Mouse (Mus musculus) fibroblast of lung, adult 2 months (primary cell): Measurements from ENCODE around the gene Polr3g.
"Not testable (repeated sequence)": the region's sequence is repeated elsewhere in the genome, so short reads cannot be mapped to it uniquely, and the experiment has no call there.

Experiments
- DNase-seq: peaks from one replicate; pipeline ENCODE4 v3.0.0-alpha.2; 2011; ENCODE audit warnings: low read depth

The Polr3g gene

GRCm38 (mm10) chr13:81629395-81629794 is 81.4 kb downstream of the Polr3g start:
- no peak for DNase-seq

- DNase-seq = no peak
Observed at GRCm38 (mm10) chr13:81628631-81629190, 82.1 kb downstream of the Polr3g start.

GRCm38 (mm10) chr13:81627861-81628260 is 83.0 kb downstream of the Polr3g start:
- not testable (repeated sequence) for DNase-seq
